Mouse (Mus musculus) G1E-ER4 (cell line): ENCODE measurements around the gene D430019H16Rik. TPM values are rescaled to one million over a fixed set of nuclear protein-coding genes. Genes with fewer than 3 reads are reported as not detected.

Experiments
- GATA1 ChIP-seq: IDR thresholded peaks from one replicate; pipeline ENCODE4 v1.8.0; 2012; ENCODE audit warnings: low read length, inconsistent platforms
- polyA plus RNA-seq: library from polyadenylated mRNA; stranded (reverse); fragments of >175 nt; gene quantifications from 2 replicates; pipeline ENCODE4 v1.2.3, GENCODE M21; 2012

The D430019H16Rik gene
- polyA plus RNA-seq, 1 experiment, result not detected

DNA sequence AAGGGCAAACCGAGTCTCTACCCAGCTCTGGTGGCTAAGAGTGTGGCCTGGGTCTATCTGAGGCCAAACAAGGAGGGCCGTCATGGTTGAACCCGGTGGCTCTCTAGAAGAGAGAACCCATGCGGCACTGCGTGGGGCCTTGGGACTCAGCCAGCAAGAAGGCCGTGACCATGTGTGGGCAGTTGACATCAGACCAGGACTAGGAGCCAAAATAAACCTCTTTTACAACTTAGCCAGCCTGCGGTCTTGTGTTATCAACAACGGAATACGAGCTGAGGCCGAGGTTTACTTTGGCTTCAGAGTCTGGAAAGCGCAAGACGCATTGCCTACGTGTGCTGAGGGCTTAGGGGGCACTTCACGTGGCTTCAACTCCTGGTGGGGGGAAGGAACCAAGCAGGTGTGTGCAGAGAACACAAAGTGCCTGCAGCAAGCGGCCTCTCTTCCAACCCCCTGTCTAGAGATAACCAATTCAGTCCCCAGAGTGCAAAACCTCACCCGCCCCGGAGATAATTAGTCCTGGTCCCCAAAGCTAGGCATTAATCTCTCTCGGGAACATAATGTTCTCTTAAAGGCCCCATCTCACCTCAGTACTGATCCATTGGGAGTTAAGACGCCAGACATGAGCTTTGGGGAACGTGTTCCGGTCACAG is 63.5 kb downstream of the D430019H16Rik start:
- no peak for TF ChIP-seq GATA1

DNA sequence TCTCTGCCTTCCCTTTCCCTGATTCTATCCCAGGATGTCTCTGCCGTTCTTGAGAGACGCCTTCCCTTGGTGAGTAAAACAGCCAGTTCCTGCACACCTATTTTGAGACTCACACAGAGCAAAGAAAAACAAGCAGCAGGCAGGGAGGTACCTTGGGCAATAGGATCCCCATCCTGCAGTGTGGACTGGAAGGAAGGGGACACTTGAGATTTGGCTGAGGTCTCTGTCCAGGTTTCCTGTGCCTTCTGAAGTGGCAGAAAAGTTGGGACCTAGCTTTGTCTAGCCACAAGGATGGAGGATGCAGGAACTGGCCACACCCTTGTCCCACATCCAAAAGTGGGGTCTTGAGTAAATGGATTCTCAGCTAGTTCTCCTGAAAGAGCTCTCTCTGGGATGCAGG is 66.2 kb downstream of the D430019H16Rik start:
- no peak for TF ChIP-seq GATA1

DNA sequence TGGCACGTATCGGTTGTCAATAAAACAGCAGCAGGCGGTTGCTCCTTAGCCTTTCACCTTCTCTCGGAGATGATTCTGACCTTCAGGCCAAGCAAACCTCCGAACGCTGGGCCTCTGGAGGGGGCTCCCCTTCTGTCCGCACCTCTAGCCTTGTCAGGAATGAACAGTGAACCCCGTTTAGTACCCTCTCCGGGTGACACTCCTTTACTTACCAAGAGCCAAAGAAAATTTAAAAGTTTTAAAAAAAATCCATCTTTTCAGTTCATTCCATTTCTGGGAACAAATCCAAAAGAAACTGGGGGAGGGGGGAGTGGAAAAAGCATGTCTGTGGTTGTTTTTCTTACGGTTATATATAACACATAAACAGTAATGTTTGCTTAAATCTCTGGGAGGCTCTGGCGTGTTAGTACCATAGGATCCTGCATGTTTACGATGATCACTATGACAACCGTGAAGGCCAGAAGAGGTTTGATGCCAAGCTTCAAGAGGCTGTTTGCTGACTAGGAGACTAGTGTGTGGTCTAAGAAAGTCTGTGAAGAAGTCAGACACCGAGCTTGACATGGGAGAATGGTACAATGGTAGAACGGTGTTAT is 67.6 kb downstream of the D430019H16Rik start:
- TF ChIP-seq GATA1, result no peak

DNA sequence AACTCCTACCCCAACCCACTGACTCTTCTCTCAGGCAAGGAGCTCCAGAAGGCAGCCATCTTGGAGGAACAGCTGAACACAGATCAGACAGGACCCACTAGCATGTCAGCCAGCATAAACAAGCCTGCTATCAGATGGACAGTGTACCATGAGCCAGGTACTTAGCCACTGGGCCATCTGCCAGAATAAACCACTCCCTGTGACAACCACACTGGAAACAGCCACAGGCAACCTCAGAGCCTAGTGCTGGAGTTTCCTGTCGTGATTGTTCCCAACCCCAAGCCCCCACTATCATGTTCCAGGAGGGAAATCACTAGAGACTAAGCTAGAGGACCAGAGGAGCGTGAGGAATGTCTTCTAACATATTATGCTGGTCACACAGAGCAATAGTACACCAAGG is 70.1 kb downstream of the D430019H16Rik start:
- TF ChIP-seq GATA1, result no peak

DNA sequence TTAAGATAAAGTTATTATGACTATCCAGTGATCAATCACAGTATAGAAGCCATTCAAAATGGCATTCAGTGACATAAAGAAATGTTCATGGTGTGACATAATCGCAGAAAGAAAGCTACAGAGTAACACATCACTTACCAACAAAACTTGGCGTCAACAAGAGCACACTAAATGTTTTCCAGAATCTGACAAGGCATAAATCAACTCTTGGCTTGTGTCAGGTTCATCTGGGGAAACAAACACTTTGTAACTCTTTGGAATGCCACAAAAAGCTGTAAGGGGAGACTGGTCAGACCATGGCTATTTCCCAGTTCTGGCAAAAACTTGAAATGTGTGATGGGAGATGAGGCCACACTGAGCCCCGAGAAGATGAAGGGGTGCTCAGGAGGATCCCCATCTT is 72.5 kb downstream of the D430019H16Rik start:
- no peak for TF ChIP-seq GATA1

DNA sequence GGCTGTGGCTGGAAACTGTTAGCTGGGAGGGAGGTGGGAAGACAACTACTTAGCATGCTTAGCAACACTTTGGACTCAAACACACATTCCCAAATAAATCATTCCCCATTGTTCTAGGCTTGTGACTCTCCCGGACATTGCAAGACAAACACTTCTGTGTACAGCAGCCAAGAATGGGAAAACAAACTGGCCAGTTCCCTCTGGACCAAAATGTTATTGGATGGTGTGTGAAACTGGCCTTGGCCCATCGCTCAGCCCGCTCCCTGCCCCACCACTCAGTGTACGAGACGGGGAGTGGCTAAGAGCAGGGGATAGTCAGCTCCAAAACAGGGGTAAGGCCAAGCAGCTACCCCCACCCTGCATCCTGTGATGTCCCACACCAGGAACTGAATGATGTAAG is 73.2 kb downstream of the D430019H16Rik start:
- no peak for TF ChIP-seq GATA1

DNA sequence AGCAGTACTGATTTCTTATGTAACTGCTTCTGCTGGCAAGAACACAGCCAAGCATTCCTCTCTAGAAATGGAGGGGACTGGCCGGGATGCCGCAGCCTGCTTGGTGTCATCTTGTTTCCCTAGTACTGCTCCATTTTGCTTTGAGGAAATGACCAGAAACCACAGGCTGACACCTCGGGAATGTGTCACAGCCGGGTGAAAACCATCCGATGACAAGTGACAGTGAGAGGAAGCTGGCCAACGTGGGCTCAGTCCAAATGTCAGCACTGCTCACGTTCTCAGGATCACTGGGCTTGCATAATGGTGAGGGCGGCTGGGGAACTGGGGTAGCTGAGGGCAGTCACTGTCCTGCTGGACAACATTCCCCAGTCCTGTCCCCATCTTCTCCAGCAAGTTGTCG is 75.9 kb downstream of the D430019H16Rik start:
- no peak for TF ChIP-seq GATA1

DNA sequence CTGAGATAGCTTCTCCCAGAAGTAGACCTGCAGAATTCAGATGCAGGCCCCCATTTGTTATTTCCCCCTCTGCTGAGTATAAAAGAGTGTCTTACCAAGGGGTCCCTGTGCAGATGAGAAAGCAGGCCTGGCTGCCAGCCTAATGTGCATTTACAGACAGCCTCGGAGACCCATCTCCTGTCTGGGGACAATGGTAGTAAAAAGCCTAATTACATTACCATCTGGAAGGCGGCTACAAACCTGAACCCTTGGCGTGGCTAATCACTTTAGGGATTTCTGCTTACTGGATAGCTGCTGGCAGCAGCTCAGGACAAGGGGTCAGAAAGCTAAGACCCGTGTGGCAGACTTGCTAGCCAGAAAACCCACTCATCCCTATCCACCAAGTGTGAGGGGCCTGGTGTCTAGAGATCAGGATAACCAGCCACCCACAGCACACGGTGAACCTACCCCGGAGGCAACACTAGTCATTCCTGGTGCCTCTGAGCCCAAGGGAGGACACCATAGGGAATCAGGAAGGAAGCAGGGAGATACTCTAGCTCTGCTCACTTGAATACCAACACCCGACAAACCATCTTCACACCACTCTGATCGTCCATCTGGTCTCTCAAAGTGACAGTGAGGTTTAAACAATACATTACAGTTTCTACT is 78.2 kb downstream of the D430019H16Rik start:
- no peak for TF ChIP-seq GATA1

DNA sequence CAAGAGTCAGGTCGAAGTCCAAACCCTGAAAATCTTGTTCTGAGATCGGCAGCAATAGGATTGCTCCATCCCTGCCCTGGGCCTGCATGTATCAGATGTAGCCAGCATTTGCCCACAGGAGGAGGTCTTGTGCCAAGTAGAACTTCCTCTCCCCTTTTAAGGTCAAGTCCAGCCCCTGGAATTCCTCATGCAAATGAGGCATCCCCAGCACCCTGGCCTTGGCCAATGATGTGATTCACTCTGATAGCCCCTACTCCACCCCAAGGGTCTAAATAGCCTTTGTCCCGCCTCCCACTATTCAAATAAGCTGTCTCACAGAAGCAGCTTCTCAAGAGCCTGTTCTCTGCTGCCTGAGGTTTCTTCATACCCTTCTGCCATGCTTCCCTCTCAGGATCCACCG is 81.2 kb downstream of the D430019H16Rik start:
- TF ChIP-seq GATA1, result no peak

DNA sequence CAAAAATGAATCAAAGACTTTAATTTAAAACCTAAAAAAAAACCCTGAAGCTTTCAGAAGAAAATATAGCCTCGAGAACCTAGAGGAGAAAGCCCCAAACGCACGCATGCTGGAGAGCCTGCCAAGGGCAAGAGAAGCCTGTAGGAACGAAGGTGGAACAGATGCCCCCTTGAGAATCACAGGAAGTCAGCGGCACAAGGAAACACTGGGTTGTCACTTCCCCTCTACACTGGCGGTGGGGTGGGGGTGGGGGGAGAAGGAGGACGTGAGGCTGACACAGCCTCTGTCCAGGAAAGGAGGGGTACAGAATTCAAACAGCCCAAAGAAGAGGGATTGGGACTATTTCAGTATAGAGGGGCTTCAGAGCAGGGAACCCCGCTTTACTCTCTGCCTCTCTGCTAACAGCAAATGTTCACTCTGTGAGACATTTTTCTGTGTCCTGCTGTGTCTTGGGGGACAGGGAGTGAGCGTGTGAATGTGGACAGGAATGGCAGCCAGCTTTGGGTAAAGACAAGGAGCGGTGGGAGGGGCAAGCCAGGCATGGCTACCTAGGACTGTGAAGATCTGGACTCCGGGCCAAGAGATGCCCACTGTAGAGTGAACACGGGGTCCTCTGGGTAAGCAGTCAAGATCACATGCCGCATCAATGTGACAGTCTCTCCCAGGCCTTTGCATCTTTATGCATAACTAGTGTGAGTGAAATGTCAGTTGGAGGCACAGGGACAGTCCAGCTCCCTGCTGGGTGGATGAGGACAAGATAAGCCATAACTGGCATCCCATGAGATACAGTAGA is 82.5 kb downstream of the D430019H16Rik start:
- no peak for TF ChIP-seq GATA1

DNA sequence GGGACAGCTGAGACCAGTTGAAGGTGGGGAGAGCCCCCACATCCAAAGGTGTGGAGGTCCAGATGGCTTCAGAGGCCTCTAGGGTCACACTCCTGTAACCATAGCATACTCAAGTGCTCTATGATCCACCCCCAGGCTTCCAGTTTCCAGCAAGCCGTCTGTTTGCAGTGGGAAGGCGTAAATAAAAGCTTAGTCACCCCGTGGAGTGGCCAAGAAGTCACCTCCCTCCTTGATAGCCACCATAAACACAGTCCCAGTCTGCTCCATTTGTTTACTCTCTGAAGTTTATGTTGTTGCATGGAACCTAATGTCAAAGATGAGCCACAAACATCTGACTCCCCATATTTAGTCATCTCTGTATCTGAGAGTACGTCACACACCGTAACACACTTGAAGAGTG is 83.5 kb downstream of the D430019H16Rik start:
- TF ChIP-seq GATA1, result no peak

DNA sequence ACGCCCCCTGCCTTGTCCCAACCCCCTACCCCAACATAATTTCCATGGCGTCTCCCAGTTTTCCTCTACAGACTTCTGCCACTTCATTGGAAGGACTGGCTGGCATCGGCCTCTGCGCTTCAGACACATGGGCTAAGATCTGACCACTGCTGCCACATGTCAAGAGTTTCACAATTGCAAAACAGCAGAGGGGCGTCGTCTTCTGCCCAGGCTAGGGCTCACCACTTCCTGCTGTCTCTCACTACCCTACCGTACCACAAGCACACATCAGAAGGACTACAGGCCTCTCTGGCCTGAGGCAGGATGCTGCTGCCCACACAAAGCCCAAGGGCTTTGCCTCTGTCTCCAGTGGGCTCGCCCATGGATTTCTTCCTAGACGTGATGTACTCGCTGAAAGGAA is 86.0 kb downstream of the D430019H16Rik start:
- no peak for TF ChIP-seq GATA1

DNA sequence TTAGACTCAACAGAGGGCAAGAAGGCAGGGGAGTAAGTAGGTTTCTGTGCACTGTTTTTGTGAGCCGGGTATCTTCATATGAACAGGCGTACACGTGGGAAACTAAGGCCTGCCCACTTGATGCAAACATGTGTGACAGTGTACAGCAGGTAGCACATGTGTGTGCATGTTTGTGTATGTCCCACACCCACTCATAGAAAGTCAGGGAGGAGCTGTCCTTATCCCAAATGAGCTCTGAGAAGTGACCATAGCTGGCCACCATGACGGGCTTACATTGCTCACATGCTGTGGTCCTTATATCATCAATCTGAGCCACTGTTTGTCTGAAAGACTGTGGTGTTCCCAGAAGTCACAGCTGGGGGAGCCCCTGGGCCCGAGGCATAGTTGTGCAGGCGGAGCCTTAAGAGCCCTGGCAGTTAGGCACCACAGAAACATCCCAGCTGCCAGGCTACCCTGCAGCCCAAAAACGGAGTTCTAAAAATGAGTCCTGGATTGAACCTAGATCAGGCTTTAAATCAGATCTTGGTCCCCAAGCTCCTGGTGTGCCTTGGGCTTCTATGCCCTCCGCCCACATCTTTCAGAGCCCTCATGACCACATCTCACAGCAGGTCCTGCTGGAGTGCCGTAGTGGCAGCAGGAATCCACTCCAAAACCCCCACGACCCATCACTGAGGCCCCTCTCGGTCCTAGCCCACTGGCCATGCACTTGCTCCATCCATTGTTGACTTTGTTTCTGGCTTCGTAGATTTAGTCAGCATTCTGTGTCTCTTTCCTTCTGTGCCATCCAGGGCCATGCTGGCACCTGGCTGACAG is 88.1 kb downstream of the D430019H16Rik start:
- no peak for TF ChIP-seq GATA1

DNA sequence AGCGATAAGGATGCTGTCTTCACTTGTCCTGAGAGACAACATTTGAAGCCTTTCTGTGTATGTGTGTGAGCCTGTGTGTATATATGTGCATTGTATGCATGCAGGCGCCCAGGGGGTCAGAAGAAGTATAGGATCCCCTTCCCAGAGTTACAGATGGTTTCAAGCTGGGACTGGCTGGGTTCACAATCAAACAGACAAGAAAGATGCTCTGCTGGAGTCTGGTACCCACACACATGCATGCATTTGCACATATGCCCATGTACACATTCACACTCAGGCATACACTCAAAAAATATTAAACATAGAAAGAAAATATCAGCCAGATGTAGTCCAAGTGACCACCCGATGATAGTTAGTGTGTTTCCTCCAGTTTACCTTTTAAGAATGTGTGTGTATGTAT is 88.9 kb downstream of the D430019H16Rik start:
- no peak for TF ChIP-seq GATA1

Other genes with a start within 250 kb of the D430019H16Rik start
- not detected in 2 replicates for gene Tcl1, start 231.1 kb upstream of the D430019H16Rik start, polyA plus RNA-seq
- gene Tunar, start 120.0 kb upstream of the D430019H16Rik start, polyA plus RNA-seq, result not detected in 2 replicates
- not detected in 2 replicates for gene Bdkrb2, start 109.4 kb downstream of the D430019H16Rik start, polyA plus RNA-seq
- gene Bdkrb1, start 149.2 kb downstream of the D430019H16Rik start, polyA plus RNA-seq, result not detected in 2 replicates
- gene Gskip, start 231.0 kb downstream of the D430019H16Rik start, polyA plus RNA-seq, result 2.0 and 2.5 TPM in 2 replicates
- gene Atg2b, start 231.4 kb downstream of the D430019H16Rik start, polyA plus RNA-seq, result 23.9 and 28.7 TPM in 2 replicates